In the genomic region with DNA sequence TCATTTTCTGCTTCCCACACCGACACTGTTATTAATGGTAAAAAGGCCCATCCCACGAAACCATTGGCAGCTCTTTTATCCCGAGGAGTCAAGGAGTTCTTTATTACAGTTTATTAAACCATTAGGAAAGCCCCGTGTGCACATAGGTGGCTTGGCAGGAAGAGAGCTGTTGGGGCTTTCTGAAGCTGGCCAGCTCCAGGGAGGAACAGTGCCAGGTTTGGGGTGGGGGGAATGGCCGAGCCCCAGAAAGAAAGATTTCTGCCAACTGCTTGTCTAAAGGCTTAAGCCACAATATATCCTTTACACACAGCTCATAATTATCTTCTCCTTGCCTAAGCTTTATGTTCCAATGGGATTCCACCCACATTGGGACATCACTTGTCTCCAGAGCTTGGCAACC, we compare ENCODE assay signal across 26 mouse cellular contexts.
A peak's percentile ranks its signal among the peaks of the same experiment; 100 is the strongest.
DNase-seq lines count a peak whose midpoint lies in the region; ATAC-seq and TF ChIP-seq lines count a peak whose summit lies in the region.
"Had no signal": no experiment of that assay in that cellular context is flagged by ENCODE, and none has a peak within 500 bp of the region (broad histone marks: within the 10 kb centered on the region; RNA-seq: fewer than 3 reads in every experiment).

No protein-coding gene starts in this region.

- TF ChIP-seq CTCF in hindbrain, postnatal 0 days (IDR thresholded peaks at IDR 0.05; ENCODE audit: low read depth), result no peak

- 56% methylated on average over 5 of the region's 5 CpGs for WGBS in forebrain, embryonic 14.5 days
- 94% methylated on average over 5 of the region's 5 CpGs for WGBS in forebrain, embryonic 10.5 days
- 36% methylated on average over 5 of the region's 5 CpGs for WGBS in hindbrain, postnatal 0 days
- WGBS in hindbrain, embryonic 13.5 days, result 60% methylated on average over 5 of the region's 5 CpGs
- WGBS in neural tube, embryonic 15.5 days, result 48% methylated on average over 5 of the region's 5 CpGs

- no peak overlapping the region for H3K4me2 ChIP-seq in forebrain, embryonic 14.5 days (ENCODE audit: low read length)
- H3K4me2 ChIP-seq in hindbrain, postnatal 0 days (ENCODE audit: low read depth, low read length), result no peak overlapping the region
- no peak overlapping the region for H3K4me2 ChIP-seq in hindbrain, embryonic 13.5 days
- no peak overlapping the region for H3K4me2 ChIP-seq in neural tube, embryonic 15.5 days
- H3K4me2 ChIP-seq: forebrain, embryonic 13.5 days; heart, embryonic 13.5 days; kidney, embryonic 15.5 days had no signal

- peak; percentile 27 for DNase-seq in forebrain, embryonic 14.5 days (ENCODE audit: low spot score)
- no peak for DNase-seq in forebrain, embryonic 10.5 days (ENCODE audit: extremely low spot score, low spot score)
- DNase-seq in hindbrain, postnatal 0 days (ENCODE audit: low spot score), result peak; percentile 63
- no peak for DNase-seq in neural tube, embryonic 10.5 days (ENCODE audit: extremely low spot score, low spot score)
- no peak for DNase-seq in frontal cortex, postnatal 36 days (ENCODE audit: low spot score in 2 of 2)
- DNase-seq: adrenal gland, postnatal 36 days; B cell, adult 2 months; cerebellum, adult 11 months; gastrocnemius, postnatal 25 days; heart, adult 18-20 months; heart, postnatal 14 days; kidney, adult 11 months; kidney, postnatal 36 days; lung, postnatal 10 days; retina, postnatal 1 day; thymus, adult 18-20 months; thymus, postnatal 36 days had no signal

- H3K36me3 ChIP-seq in forebrain, embryonic 14.5 days (ENCODE audit: control insufficient read depth, insufficient read depth, low read length), result no peaks in the 10 kb centered on the region
- no peaks in the 10 kb centered on the region for H3K36me3 ChIP-seq in forebrain, embryonic 10.5 days (replicated peaks)
- no peaks in the 10 kb centered on the region for H3K36me3 ChIP-seq in hindbrain, postnatal 0 days (ENCODE audit: insufficient read depth, low read length)
- H3K36me3 ChIP-seq in hindbrain, embryonic 13.5 days, result no peaks in the 10 kb centered on the region
- H3K36me3 ChIP-seq in neural tube, embryonic 15.5 days, result no peaks in the 10 kb centered on the region
- H3K36me3 ChIP-seq: G1E; heart, embryonic 13.5 days; kidney, embryonic 15.5 days; midbrain, embryonic 10.5 days had no signal

- no peak overlapping the region for H3K9ac ChIP-seq in forebrain, embryonic 14.5 days (ENCODE audit: low read length)
- H3K9ac ChIP-seq in hindbrain, postnatal 0 days (replicated peaks; ENCODE audit: low read length), result no peak overlapping the region
- H3K9ac ChIP-seq in hindbrain, embryonic 13.5 days, result no peak overlapping the region
- H3K9ac ChIP-seq in neural tube, embryonic 15.5 days (replicated peaks), result no peak overlapping the region
- H3K9ac ChIP-seq: forebrain, embryonic 13.5 days; heart, embryonic 13.5 days; kidney, embryonic 15.5 days had no signal

- H3K27ac ChIP-seq in forebrain, embryonic 14.5 days (ENCODE audit: low read depth, low read length), result no peak overlapping the region
- H3K27ac ChIP-seq in forebrain, embryonic 10.5 days, result no peak overlapping the region
- peak overlapping the region; percentile 20; the same call in 1 of the 2 replicates for H3K27ac ChIP-seq in hindbrain, postnatal 0 days
- no peak overlapping the region for H3K27ac ChIP-seq in hindbrain, embryonic 13.5 days
- H3K27ac ChIP-seq in neural tube, embryonic 15.5 days (replicated peaks), result 0 out of 2 replicates have a peak overlapping the region, but pooled peaks have one; percentile 15
- H3K27ac ChIP-seq: forebrain, embryonic 13.5 days; heart, embryonic 13.5 days; kidney, embryonic 15.5 days; midbrain, embryonic 10.5 days had no signal

- no peak for ATAC-seq in forebrain, embryonic 14.5 days
- 0 out of 2 replicates have a peak, but pooled peaks have one; percentile 39 for ATAC-seq in hindbrain, postnatal 0 days
- no peak for ATAC-seq in hindbrain, embryonic 13.5 days (ENCODE audit: low FRiP score)
- 0 out of 2 replicates have a peak, but pooled peaks have one; percentile 29 for ATAC-seq in neural tube, embryonic 15.5 days (ENCODE audit: low FRiP score)
- ATAC-seq: forebrain, embryonic 13.5 days; Patski had no signal

- H3K4me3 ChIP-seq in forebrain, embryonic 14.5 days (ENCODE audit: low read depth, low read length), result no peak overlapping the region
- H3K4me3 ChIP-seq in forebrain, embryonic 10.5 days, result no peak overlapping the region
- no peak overlapping the region for H3K4me3 ChIP-seq in hindbrain, postnatal 0 days (ENCODE audit: low read length)
- H3K4me3 ChIP-seq in hindbrain, embryonic 13.5 days, result no peak overlapping the region
- H3K4me3 ChIP-seq in neural tube, embryonic 15.5 days (replicated peaks), result no peak overlapping the region
- H3K4me3 ChIP-seq: forebrain, embryonic 13.5 days; heart, embryonic 13.5 days; kidney, embryonic 15.5 days; midbrain, embryonic 10.5 days had no signal

- H3K27me3 ChIP-seq in forebrain, embryonic 14.5 days (replicated peaks; ENCODE audit: control insufficient read depth, insufficient read depth, low read length), result no peaks in the 10 kb centered on the region
- no peaks in the 10 kb centered on the region for H3K27me3 ChIP-seq in forebrain, embryonic 10.5 days (ENCODE audit: poor library complexity, severe bottlenecking)
- H3K27me3 ChIP-seq in hindbrain, postnatal 0 days (ENCODE audit: insufficient read depth, low read length), result no peaks in the 10 kb centered on the region
- no peaks in the 10 kb centered on the region for H3K27me3 ChIP-seq in hindbrain, embryonic 13.5 days
- no peaks in the 10 kb centered on the region for H3K27me3 ChIP-seq in neural tube, embryonic 15.5 days (replicated peaks)
- H3K27me3 ChIP-seq: CH12.LX; forebrain, embryonic 13.5 days; kidney, embryonic 15.5 days had no signal

- H3K9me3 ChIP-seq in forebrain, embryonic 14.5 days (replicated peaks; ENCODE audit: control insufficient read depth, low read length), result no peaks in the 10 kb centered on the region
- no peaks in the 10 kb centered on the region for H3K9me3 ChIP-seq in forebrain, embryonic 10.5 days
- no peaks in the 10 kb centered on the region for H3K9me3 ChIP-seq in hindbrain, postnatal 0 days (ENCODE audit: low read length)
- no peaks in the 10 kb centered on the region for H3K9me3 ChIP-seq in hindbrain, embryonic 13.5 days
- H3K9me3 ChIP-seq in neural tube, embryonic 15.5 days (replicated peaks), result no peaks in the 10 kb centered on the region
- H3K9me3 ChIP-seq: forebrain, embryonic 13.5 days; heart, embryonic 13.5 days; kidney, embryonic 15.5 days; midbrain, embryonic 10.5 days had no signal

- H3K4me1 ChIP-seq in forebrain, embryonic 14.5 days (ENCODE audit: control insufficient read depth, insufficient read depth, low read length), result no peaks in the 10 kb centered on the region
- peaks cover 7% of the 10 kb centered on the region; the same call in 1 of the 2 replicates for H3K4me1 ChIP-seq in forebrain, embryonic 10.5 days
- peaks cover 13% of the 10 kb centered on the region; the same call in 1 of the 2 replicates for H3K4me1 ChIP-seq in hindbrain, postnatal 0 days (ENCODE audit: insufficient read depth, low read length)
- H3K4me1 ChIP-seq in hindbrain, embryonic 13.5 days (replicated peaks), result peaks cover 27% of the 10 kb centered on the region
- H3K4me1 ChIP-seq in neural tube, embryonic 15.5 days, result peaks cover 14% of the 10 kb centered on the region
- H3K4me1 ChIP-seq: kidney, embryonic 15.5 days; midbrain, embryonic 10.5 days had no signal

Comparison
In these comparisons a context has a peak if more than half of its experiments do, and no peak if none do; other contexts are left out.
1. ATAC-seq: peak in hindbrain, postnatal 0 days (single experiment) and neural tube, embryonic 15.5 days (single experiment); none in forebrain, embryonic 14.5 days (single experiment) and hindbrain, embryonic 13.5 days (single experiment).
2. DNase-seq: peak in forebrain, embryonic 14.5 days (single experiment) and hindbrain, postnatal 0 days (single experiment); none in forebrain, embryonic 10.5 days (single experiment), neural tube, embryonic 10.5 days (single experiment) and frontal cortex, postnatal 36 days (0 of 2).
3. H3K27ac ChIP-seq: peak in hindbrain, postnatal 0 days (single experiment) and neural tube, embryonic 15.5 days (single experiment); none in forebrain, embryonic 14.5 days (single experiment), forebrain, embryonic 10.5 days (single experiment) and hindbrain, embryonic 13.5 days (single experiment).